In genomic region chr7:144883106-144883505, GRCm38 (mm10) we compare ENCODE assay signal across 19 mouse cellular contexts. TPM values are rescaled to one million over a fixed set of nuclear protein-coding genes. Genes with fewer than 3 reads are reported as not detected.
DNase-seq lines count a peak whose midpoint lies in the region; ATAC-seq lines count a peak whose summit lies in the region.
"Had no signal": no experiment of that assay in that cellular context is flagged by ENCODE, and none has a peak within 500 bp of the region (broad histone marks: within the 10 kb centered on the region; RNA-seq: fewer than 3 reads in every experiment).

No protein-coding gene starts in this region.

- no peak overlapping the region for H3K9ac ChIP-seq in hindbrain, embryonic 11.5 days (ENCODE audit: low read depth, low read length)
- H3K9ac ChIP-seq in neural tube, embryonic 13.5 days, result no peak overlapping the region
- no peak overlapping the region for H3K9ac ChIP-seq in neural tube, embryonic 15.5 days (replicated peaks)
- no peak overlapping the region for H3K9ac ChIP-seq in embryonic facial prominence, embryonic 13.5 days
- H3K9ac ChIP-seq: forebrain, postnatal 0 days; hindbrain, embryonic 12.5 days; liver, postnatal 0 days had no signal

- H3K9me3 ChIP-seq in hindbrain, embryonic 10.5 days, result no peaks in the 10 kb centered on the region
- H3K9me3 ChIP-seq in hindbrain, embryonic 11.5 days (ENCODE audit: control insufficient read depth, low read length), result no peaks in the 10 kb centered on the region
- H3K9me3 ChIP-seq in neural tube, embryonic 13.5 days, result no peaks in the 10 kb centered on the region
- H3K9me3 ChIP-seq in neural tube, embryonic 15.5 days (replicated peaks), result no peaks in the 10 kb centered on the region
- H3K9me3 ChIP-seq in embryonic facial prominence, embryonic 13.5 days, result no peaks in the 10 kb centered on the region
- H3K9me3 ChIP-seq: G1E; hindbrain, embryonic 12.5 days had no signal

- ATAC-seq in hindbrain, embryonic 11.5 days (ENCODE audit: low FRiP score), result no peak
- peak; percentile 36; the same call in 1 of the 2 replicates for ATAC-seq in neural tube, embryonic 13.5 days (ENCODE audit: low read depth)
- no peak for ATAC-seq in neural tube, embryonic 15.5 days (ENCODE audit: low FRiP score)
- ATAC-seq in embryonic facial prominence, embryonic 13.5 days (ENCODE audit: insufficient number of reproducible peaks, insufficient read depth, low FRiP score, low TSS enrichment, low read depth), result peak; percentile 28; the same call in 1 of the 2 replicates
- ATAC-seq: CD4-positive, CD25-positive, alpha-beta regulatory T cell, adult 4 months; forebrain, postnatal 0 days; intestine, embryonic 16.5 days; liver, postnatal 0 days had no signal

- no peaks in the 10 kb centered on the region for H3K36me3 ChIP-seq in hindbrain, embryonic 10.5 days
- no peaks in the 10 kb centered on the region for H3K36me3 ChIP-seq in hindbrain, embryonic 11.5 days (ENCODE audit: control insufficient read depth, insufficient read depth, low read length)
- no peaks in the 10 kb centered on the region for H3K36me3 ChIP-seq in neural tube, embryonic 13.5 days
- no peaks in the 10 kb centered on the region for H3K36me3 ChIP-seq in neural tube, embryonic 15.5 days
- H3K36me3 ChIP-seq in embryonic facial prominence, embryonic 13.5 days, result no peaks in the 10 kb centered on the region
- H3K36me3 ChIP-seq: hindbrain, embryonic 12.5 days had no signal

- peak overlapping the region; percentile 16; the same call in 1 of the 2 replicates for H3K27ac ChIP-seq in hindbrain, embryonic 10.5 days
- H3K27ac ChIP-seq in hindbrain, embryonic 11.5 days (ENCODE audit: low read depth, low read length), result no peak overlapping the region
- H3K27ac ChIP-seq in neural tube, embryonic 13.5 days (replicated peaks), result no peak overlapping the region
- H3K27ac ChIP-seq in neural tube, embryonic 15.5 days (replicated peaks), result no peak overlapping the region
- H3K27ac ChIP-seq in embryonic facial prominence, embryonic 13.5 days, result no peak overlapping the region
- H3K27ac ChIP-seq: hindbrain, embryonic 12.5 days; kidney, postnatal 0 days had no signal

- no peak overlapping the region for H3K4me2 ChIP-seq in hindbrain, embryonic 11.5 days (replicated peaks; ENCODE audit: low read depth, low read length)
- no peak overlapping the region for H3K4me2 ChIP-seq in neural tube, embryonic 13.5 days
- no peak overlapping the region for H3K4me2 ChIP-seq in neural tube, embryonic 15.5 days
- no peak overlapping the region for H3K4me2 ChIP-seq in embryonic facial prominence, embryonic 13.5 days
- H3K4me2 ChIP-seq: hindbrain, embryonic 12.5 days had no signal

- no peak for DNase-seq in hindbrain, embryonic 10.5 days (ENCODE audit: low spot score)
- no peak for DNase-seq in hindbrain, embryonic 11.5 days (ENCODE audit: low spot score)
- DNase-seq in Muller cell, postnatal 12 days (ENCODE audit: inconsistent ontology term), result no peak
- no peak for DNase-seq in cerebellum, adult 9-11 months
- DNase-seq: adrenal gland, adult 2 months; cerebellum, adult 11-12 months; forebrain, postnatal 0 days; heart, adult 11 months; liver; liver, postnatal 0 days; thymus, adult 18-20 months had no signal

- 56% methylated on average over 2 of the region's 2 CpGs for WGBS in hindbrain, embryonic 10.5 days
- WGBS in hindbrain, embryonic 11.5 days, result 57% methylated on average over 2 of the region's 2 CpGs
- WGBS in neural tube, embryonic 13.5 days, result 48% methylated on average over 2 of the region's 2 CpGs
- 39% methylated on average over 2 of the region's 2 CpGs for WGBS in neural tube, embryonic 15.5 days
- WGBS in embryonic facial prominence, embryonic 13.5 days, result 15% methylated on average over 2 of the region's 2 CpGs

- H3K4me3 ChIP-seq in hindbrain, embryonic 10.5 days, result no peak overlapping the region
- H3K4me3 ChIP-seq in hindbrain, embryonic 11.5 days (ENCODE audit: low read depth, low read length), result no peak overlapping the region
- H3K4me3 ChIP-seq in neural tube, embryonic 13.5 days, result no peak overlapping the region
- H3K4me3 ChIP-seq in neural tube, embryonic 15.5 days (replicated peaks), result no peak overlapping the region
- H3K4me3 ChIP-seq in embryonic facial prominence, embryonic 13.5 days, result no peak overlapping the region
- H3K4me3 ChIP-seq: hindbrain, embryonic 12.5 days had no signal

- H3K27me3 ChIP-seq in hindbrain, embryonic 10.5 days (ENCODE audit: insufficient read depth, poor library complexity, severe bottlenecking), result peaks cover 6% of the 10 kb centered on the region; the same call in 1 of the 2 replicates
- no peaks in the 10 kb centered on the region for H3K27me3 ChIP-seq in hindbrain, embryonic 11.5 days (ENCODE audit: control insufficient read depth, insufficient read depth, low read length)
- no peaks in the 10 kb centered on the region; the same call in 1 of the 2 replicates for H3K27me3 ChIP-seq in neural tube, embryonic 13.5 days
- no peaks in the 10 kb centered on the region for H3K27me3 ChIP-seq in neural tube, embryonic 15.5 days (replicated peaks)
- H3K27me3 ChIP-seq in embryonic facial prominence, embryonic 13.5 days, result peaks cover 9% of the 10 kb centered on the region
- H3K27me3 ChIP-seq: hindbrain, embryonic 12.5 days had no signal

- H3K4me1 ChIP-seq in hindbrain, embryonic 10.5 days (replicated peaks), result peaks cover 4% of the 10 kb centered on the region; the same call in 1 of the 2 replicates
- H3K4me1 ChIP-seq in hindbrain, embryonic 11.5 days (replicated peaks; ENCODE audit: control insufficient read depth, insufficient read depth, low read length), result no peaks in the 10 kb centered on the region
- no peaks in the 10 kb centered on the region for H3K4me1 ChIP-seq in neural tube, embryonic 13.5 days (replicated peaks)
- no peaks in the 10 kb centered on the region for H3K4me1 ChIP-seq in neural tube, embryonic 15.5 days
- H3K4me1 ChIP-seq in embryonic facial prominence, embryonic 13.5 days, result peaks cover 5% of the 10 kb centered on the region; the same call in 1 of the 2 replicates
- H3K4me1 ChIP-seq: hindbrain, embryonic 12.5 days had no signal

RNA-seq across cellular contexts. Expression of gene Fgf15, which starts 13.2 kb away (rescaled TPM):
- 43.4 and 55.3 TPM in 2 replicates for polyA plus RNA-seq in hindbrain, embryonic 10.5 days (2016; fragmentation: Nextera tagmentation; extraction: Ambion mirVana)
- polyA plus RNA-seq in hindbrain, embryonic 11.5 days (2014; fragmentation: Nextera tagmentation; extraction: Ambion mirVana), result 60.2 and 68.2 TPM in 2 replicates
- polyA plus RNA-seq in neural tube, embryonic 13.5 days (2015; fragmentation: Nextera tagmentation; extraction: Ambion mirVana), result 27.4 and 29.1 TPM in 2 replicates
- 5.4 and 7.8 TPM in 2 replicates for polyA plus RNA-seq in neural tube, embryonic 15.5 days (2015; fragmentation: Nextera tagmentation; extraction: Ambion mirVana)
- polyA plus RNA-seq in embryonic facial prominence, embryonic 13.5 days (2015; fragmentation: Nextera tagmentation; extraction: Ambion mirVana), result 0.80 and 1.3 TPM in 2 replicates
- polyA plus RNA-seq: CD4-positive, CD25-positive, alpha-beta regulatory T cell, adult 4 months; liver, postnatal 0 days had no signal

RNA-seq across cellular contexts. Expression of gene LTO1, which starts 31.8 kb away (rescaled TPM):
- polyA plus RNA-seq in hindbrain, embryonic 10.5 days (2016; fragmentation: Nextera tagmentation; extraction: Ambion mirVana), result 30.5 and 33.0 TPM in 2 replicates
- polyA plus RNA-seq in hindbrain, embryonic 11.5 days (2014; fragmentation: Nextera tagmentation; extraction: Ambion mirVana), result 27.3 and 28.9 TPM in 2 replicates
- polyA plus RNA-seq in neural tube, embryonic 13.5 days (2015; fragmentation: Nextera tagmentation; extraction: Ambion mirVana), result 33.8 and 36.3 TPM in 2 replicates
- polyA plus RNA-seq in neural tube, embryonic 15.5 days (2015; fragmentation: Nextera tagmentation; extraction: Ambion mirVana), result 32.6 and 32.8 TPM in 2 replicates
- polyA plus RNA-seq in embryonic facial prominence, embryonic 13.5 days (2015; fragmentation: Nextera tagmentation; extraction: Ambion mirVana), result 26.2 and 27.1 TPM in 2 replicates

RNA-seq across cellular contexts. Expression of gene Fgf4, which starts 35.9 kb away (rescaled TPM):
- 0.15 TPM in 1 of 2 replicates, not detected in the other for polyA plus RNA-seq in hindbrain, embryonic 10.5 days (2016; fragmentation: Nextera tagmentation; extraction: Ambion mirVana)
- 0.04 TPM in 1 of 2 replicates, not detected in the other for polyA plus RNA-seq in hindbrain, embryonic 11.5 days (2014; fragmentation: Nextera tagmentation; extraction: Ambion mirVana)
- not detected in 2 replicates for polyA plus RNA-seq in neural tube, embryonic 13.5 days (2015; fragmentation: Nextera tagmentation; extraction: Ambion mirVana)
- not detected in 2 replicates for polyA plus RNA-seq in neural tube, embryonic 15.5 days (2015; fragmentation: Nextera tagmentation; extraction: Ambion mirVana)
- polyA plus RNA-seq in embryonic facial prominence, embryonic 13.5 days (2015; fragmentation: Nextera tagmentation; extraction: Ambion mirVana), result 0.18 TPM in 1 of 2 replicates, not detected in the other
- polyA plus RNA-seq: adrenal gland, adult 2 months; forebrain, postnatal 0 days; G1E; intestine, embryonic 16.5 days; kidney, postnatal 0 days; liver, postnatal 0 days had no signal

RNA-seq across cellular contexts. Expression of gene Fgf3, which starts 45.2 kb away (rescaled TPM):
- 1.7 and 2.6 TPM in 2 replicates for polyA plus RNA-seq in hindbrain, embryonic 10.5 days (2016; fragmentation: Nextera tagmentation; extraction: Ambion mirVana)
- polyA plus RNA-seq in hindbrain, embryonic 11.5 days (2014; fragmentation: Nextera tagmentation; extraction: Ambion mirVana), result 0.59 and 1.1 TPM in 2 replicates
- polyA plus RNA-seq in neural tube, embryonic 13.5 days (2015; fragmentation: Nextera tagmentation; extraction: Ambion mirVana), result 1.1 and 1.2 TPM in 2 replicates
- polyA plus RNA-seq in neural tube, embryonic 15.5 days (2015; fragmentation: Nextera tagmentation; extraction: Ambion mirVana), result 0.28 and 1.2 TPM in 2 replicates
- 0.55 and 1.2 TPM in 2 replicates for polyA plus RNA-seq in embryonic facial prominence, embryonic 13.5 days (2015; fragmentation: Nextera tagmentation; extraction: Ambion mirVana)
- polyA plus RNA-seq: CD4-positive, CD25-positive, alpha-beta regulatory T cell, adult 4 months; intestine, embryonic 16.5 days; liver, postnatal 0 days had no signal

RNA-seq across cellular contexts. Expression of gene Ccnd1, which starts 56.6 kb away (rescaled TPM):
- polyA plus RNA-seq in hindbrain, embryonic 10.5 days (2016; fragmentation: Nextera tagmentation; extraction: Ambion mirVana), result 166 and 220 TPM in 2 replicates
- polyA plus RNA-seq in hindbrain, embryonic 11.5 days (2014; fragmentation: Nextera tagmentation; extraction: Ambion mirVana), result 185 and 200 TPM in 2 replicates
- 31.1 and 50.8 TPM in 2 replicates for polyA plus RNA-seq in neural tube, embryonic 13.5 days (2015; fragmentation: Nextera tagmentation; extraction: Ambion mirVana)
- 19.2 and 27.4 TPM in 2 replicates for polyA plus RNA-seq in neural tube, embryonic 15.5 days (2015; fragmentation: Nextera tagmentation; extraction: Ambion mirVana)
- 127 and 136 TPM in 2 replicates for polyA plus RNA-seq in embryonic facial prominence, embryonic 13.5 days (2015; fragmentation: Nextera tagmentation; extraction: Ambion mirVana)
- polyA plus RNA-seq: G1E had no signal

Comparison
In these comparisons a context has a peak if more than half of its experiments do, and no peak if none do; other contexts are left out.
1. ATAC-seq: peak in neural tube, embryonic 13.5 days (single experiment) and embryonic facial prominence, embryonic 13.5 days (single experiment); none in hindbrain, embryonic 11.5 days (single experiment) and neural tube, embryonic 15.5 days (single experiment).